Mouse (Mus musculus) layer of hippocampus, adult 2 months (tissue): ENCODE measurements around the gene Iqsec3. TPM values are rescaled to one million over a fixed set of nuclear protein-coding genes. Genes with fewer than 3 reads are reported as not detected.

Experiments used
- DNase-seq, 2 experiments: peaks; one replicate each; pipeline ENCODE4 v3.0.0; 2022; ENCODE audit warnings: low spot score in 2 of 2
- H3K27ac ChIP-seq: fragments of 200-600 bp; 2 replicates; pipeline ENCODE4 v1.8.1; 2022
- H3K4me3 ChIP-seq: fragments of 200-600 bp; 2 replicates; pipeline ENCODE4 v1.8.1; 2022; ENCODE audit warnings: mild to moderate bottlenecking
- CTCF ChIP-seq: fragments of 200-600 bp; conservative IDR thresholded peaks from 2 replicates; pipeline ENCODE4 v1.8.1; 2022; ENCODE audit warnings: antibody characterized with exemption, mild to moderate bottlenecking, moderate library complexity
- total RNA-seq, 2 experiments: library from RNA; stranded (reverse); gene quantifications; 2 replicates each; pipeline ENCODE4 v1.2.3; 2021

The Iqsec3 gene
- total RNA-seq, 2 experiments from 2014 or later: 135 TPM

DNA sequence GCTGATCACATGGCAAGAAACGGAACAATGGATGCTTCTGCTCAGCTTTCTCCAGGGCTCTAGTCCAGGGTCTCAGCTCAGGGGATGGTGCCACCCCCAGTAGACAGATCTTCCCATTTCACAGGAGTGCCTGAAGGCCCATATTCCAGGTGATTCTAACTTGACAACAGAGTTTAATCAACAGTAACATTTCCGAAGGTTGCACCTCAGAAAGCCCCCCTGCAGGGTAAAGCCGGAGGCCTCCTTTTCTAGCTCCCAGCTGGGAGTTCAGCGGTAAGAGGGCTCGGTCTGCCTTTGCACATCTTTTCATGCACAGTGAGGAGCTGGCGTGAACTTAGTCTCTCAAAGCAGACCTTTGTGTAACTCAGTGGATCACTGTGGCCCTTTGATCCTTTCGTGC lies 22.1 kb upstream of the Iqsec3 start:
- TF ChIP-seq CTCF: no peak
- H3K4me3 ChIP-seq: no peak overlapping the region
- no peak for DNase-seq
- H3K27ac ChIP-seq: no peak overlapping the region

DNA sequence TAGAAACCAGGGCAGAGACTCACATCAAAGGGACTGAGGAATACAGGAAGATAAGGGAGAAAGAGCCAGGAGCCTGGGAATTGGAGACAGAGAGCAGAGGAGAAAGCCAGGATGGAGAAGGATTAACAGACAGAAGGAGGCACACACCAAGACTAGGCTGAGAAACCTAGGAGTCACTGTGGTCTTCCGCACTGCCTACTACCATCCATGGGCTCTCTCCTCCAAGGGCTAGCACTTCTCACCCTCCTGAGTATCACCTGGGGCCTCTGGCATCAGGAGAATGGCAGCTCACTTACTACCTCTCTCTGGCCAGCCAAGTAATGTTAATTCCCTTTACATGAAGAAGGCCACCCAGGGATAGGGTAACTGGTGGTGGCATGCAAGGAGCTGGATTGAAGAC lies 21.5 kb upstream of the Iqsec3 start:
- H3K4me3 ChIP-seq: no peak overlapping the region

DNA sequence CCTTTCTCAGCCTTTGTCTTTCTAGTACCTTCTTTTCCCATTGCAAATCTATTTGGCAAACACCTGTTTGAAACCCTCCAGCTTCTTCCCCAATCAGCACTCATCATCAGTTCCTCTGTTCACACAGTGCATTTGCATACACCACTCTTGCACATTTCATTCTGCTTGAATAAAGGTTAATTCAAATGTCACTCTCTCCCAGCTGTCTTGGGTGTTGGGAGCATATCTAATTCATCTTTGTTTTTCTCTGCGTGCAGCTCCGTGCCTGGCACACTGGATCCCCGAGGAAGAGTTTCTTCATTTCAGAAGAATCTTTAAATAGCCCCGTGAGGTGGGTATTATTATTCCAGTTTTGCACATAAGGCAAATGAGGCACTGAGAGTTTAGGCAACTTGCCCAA lies 20.8 kb upstream of the Iqsec3 start:
- no peak for TF ChIP-seq CTCF
- H3K27ac ChIP-seq: no peak overlapping the region
- H3K4me3 ChIP-seq: no peak overlapping the region
- DNase-seq: no peak

More for the DNA sequence above, 21.5 kb upstream of the Iqsec3 start:
- no peak for DNase-seq
- H3K27ac ChIP-seq: no peak overlapping the region
- TF ChIP-seq CTCF: no peak

DNA sequence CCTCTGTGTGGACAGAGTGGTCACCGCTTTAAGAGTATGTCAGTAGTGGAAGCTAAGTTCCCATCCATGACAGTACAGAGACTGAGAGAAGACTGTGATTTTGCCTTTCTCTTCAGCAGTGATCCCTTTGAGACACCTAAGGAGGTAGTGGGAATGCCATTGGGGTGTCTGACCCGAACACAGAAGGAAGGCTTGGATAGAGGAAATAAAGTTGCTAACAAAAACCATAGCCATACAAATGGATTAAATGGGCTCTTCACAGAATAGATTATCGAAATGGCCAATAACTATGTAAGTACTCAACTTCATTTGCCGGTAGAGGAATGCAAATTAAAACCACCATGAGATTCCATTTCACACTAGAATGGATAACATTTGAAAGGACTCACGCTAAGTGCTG lies 17.9 kb upstream of the Iqsec3 start:
- no peak for TF ChIP-seq CTCF

GRCm38 (mm10) chr6:121472273-121472672 lies 1.2 kb downstream of the Iqsec3 start:
- Histone ChIP-seq H3K27ac (peak overlapping the region; percentile 92), H3K4me3 (peak overlapping the region; percentile 80)
- no peak for TF ChIP-seq CTCF
- DNase-seq: no peak

More for the DNA sequence above, 17.9 kb upstream of the Iqsec3 start:
- H3K4me3 ChIP-seq: no peak overlapping the region
- no peak for DNase-seq
- no peak overlapping the region for H3K27ac ChIP-seq

DNA sequence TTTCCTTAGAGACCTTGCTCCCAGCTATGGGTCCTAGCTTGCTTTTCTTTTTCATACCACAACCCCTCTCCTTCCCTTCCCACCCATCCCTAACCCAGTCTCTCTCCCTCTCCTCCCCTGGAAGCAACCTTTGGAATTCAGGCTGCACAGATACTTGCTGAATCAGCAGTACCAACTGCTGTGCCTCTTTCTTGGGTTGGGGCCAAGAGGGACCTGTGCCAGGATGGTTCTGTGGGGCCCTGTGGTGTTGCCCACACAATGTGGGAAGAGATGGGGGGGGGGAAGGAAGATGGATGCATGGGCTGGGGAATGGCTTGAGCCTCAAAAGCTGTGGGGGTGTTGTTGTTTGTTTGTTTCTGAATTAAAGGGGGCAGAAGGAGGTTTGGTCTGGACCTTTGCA lies 5.2 kb downstream of the Iqsec3 start:
- Histone ChIP-seq H3K27ac (no peak overlapping the region), H3K4me3 (no peak overlapping the region)
- no peak for TF ChIP-seq CTCF
- peak in 1 of 2 experiments; percentile 66 for DNase-seq

- DNase-seq: peak in 1 of 2 experiments; percentile 36
- H3K4me3 ChIP-seq: no peak overlapping the region
- 0 out of 2 replicates have a peak overlapping the region, but pooled peaks have one; percentile 23 for H3K27ac ChIP-seq
- no peak for TF ChIP-seq CTCF
These were observed 10.7 kb downstream of the Iqsec3 start for GRCm38 (mm10) chr6:121462628-121463340.

- no peak overlapping the region for H3K4me3 ChIP-seq
- DNase-seq: no peak
- no peak for TF ChIP-seq CTCF
- H3K27ac ChIP-seq: no peak overlapping the region
These were observed 16.1 kb downstream of the Iqsec3 start for GRCm38 (mm10) chr6:121457381-121457780.

DNA sequence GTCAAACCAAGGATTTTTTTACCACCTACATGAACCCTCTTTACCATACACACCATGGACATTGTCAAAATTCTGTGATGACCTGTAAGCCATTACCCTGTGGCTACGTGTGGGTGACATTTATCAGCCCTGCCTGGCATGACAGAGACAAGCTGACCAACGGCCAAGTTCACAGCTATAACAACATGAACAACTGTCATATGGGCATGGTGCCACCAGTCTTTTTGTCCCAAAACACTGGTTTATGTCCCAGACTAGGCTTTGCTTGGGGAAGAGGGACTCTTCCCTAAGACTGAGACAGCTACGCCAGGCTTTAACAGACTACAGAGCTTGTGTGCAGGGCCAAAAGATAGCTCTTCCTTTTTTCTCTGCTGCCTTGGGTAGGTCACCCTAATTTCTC lies 16.8 kb downstream of the Iqsec3 start:
- Histone ChIP-seq H3K27ac (no peak overlapping the region), H3K4me3 (no peak overlapping the region)
- no peak for DNase-seq
- no peak for TF ChIP-seq CTCF

DNA sequence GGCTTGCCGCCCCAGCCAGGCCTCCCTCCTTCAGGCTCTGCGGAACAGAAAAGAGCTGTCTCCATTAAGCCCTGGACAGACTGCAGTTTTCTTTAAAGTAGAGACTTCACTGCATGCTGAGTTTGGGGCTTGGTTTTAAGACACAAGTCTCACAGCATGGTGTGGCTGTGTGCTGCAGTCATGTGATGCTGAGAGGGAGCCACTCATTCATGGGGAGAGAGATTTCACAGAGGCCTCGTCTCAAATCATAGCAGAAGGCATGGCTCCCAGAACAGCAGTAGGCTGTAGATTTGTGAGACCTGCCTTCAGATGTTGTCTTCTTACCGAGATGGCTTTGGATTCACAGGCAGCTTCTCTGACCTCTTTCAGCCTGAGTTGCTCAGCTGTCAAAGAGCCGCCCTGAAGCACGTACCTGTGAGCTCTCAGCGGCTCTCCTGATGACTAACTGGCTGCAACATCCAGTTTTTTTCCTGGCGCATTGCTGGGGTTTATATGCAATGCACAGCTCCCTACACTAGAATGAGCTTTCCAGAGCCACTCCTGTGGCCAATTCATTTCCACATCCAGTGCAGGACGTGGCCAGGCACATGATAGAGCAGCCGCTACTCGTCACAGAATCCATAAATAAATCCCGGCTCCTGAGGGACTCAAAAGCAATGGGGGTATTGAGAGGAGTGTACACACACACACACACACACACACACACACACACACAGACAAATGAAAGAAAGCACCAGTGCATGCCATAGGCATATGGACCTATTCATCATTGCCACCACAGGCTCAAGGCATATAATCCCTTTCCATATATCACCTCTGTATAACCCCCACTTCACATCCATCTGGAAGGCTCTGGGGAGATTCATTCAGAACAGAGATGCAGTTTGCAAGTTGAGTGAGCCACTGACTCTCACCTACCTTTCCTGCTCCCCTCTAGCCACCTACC lies 18.7 kb downstream of the Iqsec3 start:
- DNase-seq: no peak
- Histone ChIP-seq H3K27ac (peak overlapping the region; percentile 60; the same call in 1 of the 2 replicates), H3K4me3 (no peak overlapping the region)
- TF ChIP-seq CTCF: no peak

- 0 out of 2 replicates have a peak overlapping the region, but pooled peaks have one; percentile 60 for H3K27ac ChIP-seq
These were observed 19.7 kb downstream of the Iqsec3 start for GRCm38 (mm10) chr6:121453776-121454175.

GRCm38 (mm10) chr6:121451703-121452102 lies 21.8 kb downstream of the Iqsec3 start:
- no peak overlapping the region for H3K4me3 ChIP-seq
- no peak for TF ChIP-seq CTCF
- DNase-seq: no peak
- no peak overlapping the region for H3K27ac ChIP-seq

More at GRCm38 (mm10) chr6:121453776-121454175, 19.7 kb downstream of the Iqsec3 start:
- DNase-seq: no peak
- TF ChIP-seq CTCF: no peak
- H3K4me3 ChIP-seq: no peak overlapping the region

- Histone ChIP-seq H3K27ac (peak overlapping the region; percentile 32; the same call in 1 of the 2 replicates), H3K4me3 (no peak overlapping the region)
- no peak for TF ChIP-seq CTCF
- no peak for DNase-seq
These were observed 32.7 kb downstream of the Iqsec3 start for GRCm38 (mm10) chr6:121440696-121441220.
